Mouse (Mus musculus): ENCODE results near the gene Icam5.
"Not testable (repeated sequence)": the region's sequence is repeated elsewhere in the genome, so short reads cannot be mapped to it uniquely, and the experiment has no call there.

The Icam5 gene

DNA sequence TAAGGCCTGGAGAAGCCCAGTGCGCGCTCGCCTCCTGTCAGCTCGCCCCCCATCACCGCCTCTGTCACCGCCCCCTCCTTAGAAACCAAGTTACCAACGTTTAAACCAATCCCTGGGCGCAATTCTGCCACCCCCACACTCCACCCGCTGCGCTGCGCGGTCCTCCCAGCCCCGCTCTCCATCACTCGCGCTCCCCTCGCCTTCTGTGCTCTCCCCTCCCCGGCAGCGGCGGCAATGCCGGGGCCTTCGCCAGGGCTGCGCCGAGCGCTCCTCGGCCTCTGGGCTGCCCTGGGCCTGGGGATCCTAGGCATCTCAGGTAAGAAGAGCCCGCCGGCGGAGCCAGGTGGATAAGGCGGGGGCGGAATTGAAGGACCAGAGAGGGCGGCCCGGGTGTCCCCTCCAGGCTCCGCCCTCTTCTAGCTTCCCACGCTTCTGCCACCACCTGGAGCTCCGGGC is at the start of gene Icam5:
Gene Icam5, plus strand, starts transcription at position 178 of the 456 bp plus-strand sequence.
- peak; percentile 90 for DNase-seq (ENCODE audit: low read depth, low spot score)

DNA sequence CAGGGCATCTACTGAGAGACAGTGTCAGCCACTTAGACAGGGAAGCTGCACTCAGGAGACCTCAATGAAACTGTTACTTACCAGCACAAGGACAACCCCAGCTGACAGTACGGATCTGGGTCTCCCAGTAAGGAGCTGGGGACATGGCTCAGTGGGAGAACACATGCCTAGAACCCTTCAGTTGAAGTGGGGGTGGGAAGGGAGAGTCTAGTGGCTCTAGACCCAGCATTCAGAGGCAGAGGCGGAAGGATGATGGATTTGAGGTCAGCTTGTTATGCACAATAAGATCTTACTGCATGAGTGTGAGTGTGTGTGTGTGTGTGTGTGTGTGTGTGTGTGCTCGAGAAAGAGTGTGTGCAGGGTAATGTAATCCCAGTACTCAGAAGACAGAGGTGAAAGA is 49.7 kb upstream of the Icam5 start:
- DNase-seq (ENCODE audit: low read depth, low spot score), result no peak

DNA sequence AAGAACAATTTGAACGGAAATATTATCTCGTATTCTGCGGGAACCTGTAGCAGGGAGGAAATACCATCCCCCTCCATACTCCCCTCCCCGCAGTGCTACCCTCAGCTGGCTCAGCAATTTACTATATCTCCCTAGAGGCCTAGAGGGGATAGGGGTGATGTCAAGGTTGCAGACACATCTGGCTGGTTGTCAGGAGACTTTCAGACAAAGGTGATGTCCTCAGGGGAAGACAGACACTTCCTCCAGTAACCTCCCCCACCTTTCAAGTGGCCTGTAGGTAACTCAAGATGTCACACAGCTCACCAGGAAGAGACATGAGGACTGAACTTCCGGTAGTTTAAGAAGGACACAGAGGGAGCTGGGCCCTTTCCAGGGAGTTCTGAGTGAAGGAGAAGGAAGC is 48.7 kb upstream of the Icam5 start:
- no peak for DNase-seq (ENCODE audit: low read depth, low spot score)

DNA sequence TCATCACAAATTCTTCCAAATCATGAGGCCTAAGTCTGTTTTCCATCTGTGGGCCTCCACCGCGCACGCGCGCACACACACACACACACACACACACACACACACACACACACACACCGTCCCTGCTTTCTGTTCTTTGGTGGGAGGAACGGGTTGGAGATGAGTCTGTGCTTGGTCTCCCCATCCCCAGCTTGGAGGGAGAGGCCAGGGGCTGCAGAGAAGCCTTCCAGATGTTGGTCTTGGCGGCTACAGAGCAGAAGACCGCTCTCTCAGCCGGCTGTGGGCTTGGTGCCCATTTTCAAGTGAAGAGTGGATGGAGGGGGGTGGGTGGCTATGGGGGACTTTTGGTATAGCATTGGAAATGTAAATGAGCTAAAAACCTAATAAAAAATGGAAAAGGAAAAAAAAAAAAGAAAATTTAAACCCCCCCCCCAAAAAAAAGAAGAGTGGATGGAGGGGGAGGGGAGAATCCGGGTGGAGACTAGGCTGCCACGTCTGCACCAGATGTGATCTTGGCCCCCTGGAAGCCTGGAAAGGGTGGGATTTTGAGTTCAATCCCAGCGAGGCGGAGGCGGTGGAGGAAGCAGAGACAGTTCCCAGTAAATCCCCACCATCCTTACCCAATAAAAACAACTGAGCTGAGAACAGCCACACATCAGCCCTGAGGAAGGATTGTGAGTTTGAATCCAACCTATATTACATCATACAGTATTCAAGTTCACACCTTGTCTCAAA is 44.8 kb upstream of the Icam5 start:
- DNase-seq (ENCODE audit: low read depth, low spot score), result no peak

DNA sequence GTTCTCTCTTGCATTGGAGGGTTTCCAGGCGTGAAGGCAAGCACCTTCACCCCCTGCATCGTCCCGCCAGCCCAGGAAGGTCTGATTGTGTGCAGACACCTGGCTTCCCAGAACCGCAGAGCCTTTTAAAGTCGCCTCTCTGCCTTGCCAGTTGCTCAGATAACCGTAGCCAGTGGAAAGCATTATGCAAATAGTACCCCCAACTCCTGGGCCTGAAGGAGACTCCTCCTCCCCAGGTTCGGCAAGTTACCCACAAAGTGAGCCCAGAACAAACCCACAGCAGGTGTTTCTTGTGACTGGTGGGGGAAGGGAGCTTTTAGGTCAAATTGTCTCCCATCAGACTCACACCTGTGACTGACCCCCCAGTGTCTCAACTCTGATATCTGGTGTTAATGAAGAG is 43.9 kb upstream of the Icam5 start:
- no peak for DNase-seq (ENCODE audit: low read depth, low spot score)

DNA sequence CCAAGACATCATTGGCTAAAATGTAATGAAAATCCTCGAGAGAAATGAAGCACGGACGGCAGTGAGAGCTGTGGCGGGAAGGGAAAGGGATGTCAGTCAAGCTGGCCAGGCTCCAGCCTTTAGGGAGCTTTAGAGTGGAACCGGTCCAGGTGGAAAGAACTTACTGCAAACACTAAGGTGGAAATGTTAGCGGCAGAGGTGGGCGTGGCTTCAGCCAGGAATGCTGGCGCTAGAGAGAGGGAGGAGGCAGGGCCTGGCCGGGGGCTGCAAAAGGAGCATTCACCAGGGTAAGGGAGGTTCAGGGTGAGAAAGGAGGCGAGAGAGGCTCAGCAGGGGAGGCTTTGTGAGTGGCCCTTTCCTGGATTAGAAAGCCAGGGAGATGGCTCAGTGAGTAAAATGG is 41.0 kb upstream of the Icam5 start:
- no peak for DNase-seq (ENCODE audit: low read depth, low spot score)

DNA sequence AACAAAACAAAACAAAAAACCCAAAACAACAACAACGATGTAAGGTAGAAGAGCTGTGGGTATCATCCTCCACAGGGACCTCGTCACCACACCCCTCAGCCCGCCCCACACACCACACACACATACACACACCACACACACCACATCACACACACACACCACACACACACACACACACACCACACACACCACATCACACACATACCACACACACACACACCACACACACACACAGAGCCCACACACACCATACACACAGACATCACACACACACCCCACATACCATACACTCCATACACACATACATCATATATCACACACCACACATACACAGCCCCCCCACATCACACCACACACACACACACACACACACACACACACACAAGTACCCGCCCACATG is 40.3 kb upstream of the Icam5 start:
- no peak for DNase-seq (ENCODE audit: low read depth, low spot score)

DNA sequence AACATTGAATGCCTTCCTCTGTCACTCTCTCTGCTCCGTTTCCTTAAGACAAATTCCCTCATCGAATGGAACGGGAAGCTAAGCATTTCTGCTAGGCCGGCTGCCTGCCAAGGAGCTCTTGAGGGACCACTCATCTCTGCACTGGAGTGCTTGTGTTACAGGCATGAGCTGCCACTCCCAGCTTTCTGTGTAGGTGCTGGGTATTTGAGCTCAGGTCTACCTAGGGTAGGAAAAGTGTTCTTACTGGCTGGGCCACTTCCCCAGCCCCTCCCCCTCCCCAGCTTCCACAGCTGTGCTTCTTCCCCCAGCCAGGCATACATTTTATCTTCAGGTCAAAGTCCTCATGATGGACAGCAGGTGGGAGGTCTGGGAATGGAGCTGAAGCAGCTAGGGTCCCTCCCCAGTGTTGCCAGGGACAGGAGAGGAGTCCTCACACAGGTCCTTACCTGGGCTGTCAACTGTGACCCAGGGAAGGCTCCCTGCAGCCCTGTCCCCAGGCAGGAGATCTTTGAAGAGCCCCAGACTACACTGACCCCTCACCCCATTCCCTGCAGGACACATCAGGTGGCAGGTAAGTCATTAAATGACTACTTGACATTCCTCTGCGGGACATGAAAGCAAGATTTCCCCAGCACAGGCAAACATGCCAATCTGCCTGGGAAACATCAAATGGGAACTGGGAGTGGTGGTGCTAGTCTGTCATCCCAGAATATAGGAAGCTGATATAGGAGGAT is 38.5 kb upstream of the Icam5 start:
- DNase-seq (ENCODE audit: low read depth, low spot score), result no peak

DNA sequence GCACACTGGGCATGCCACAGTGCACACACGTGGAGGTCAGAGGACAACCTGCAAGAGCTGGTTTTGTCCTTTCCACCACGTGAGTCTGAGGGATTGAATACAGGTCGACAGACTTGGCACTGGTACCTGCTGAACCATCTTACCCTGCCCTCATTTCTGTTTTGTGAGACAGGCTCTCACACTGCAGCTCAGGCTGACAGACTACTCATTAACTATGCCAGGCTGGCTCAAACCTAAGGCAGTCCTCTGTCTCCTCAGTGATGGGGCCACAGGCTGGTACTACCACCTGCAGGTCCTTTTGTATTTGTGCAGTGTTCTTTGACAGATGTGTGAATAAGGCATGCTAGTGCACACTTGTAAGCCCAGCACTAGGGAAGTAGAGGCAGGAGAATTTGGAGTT is 36.8 kb upstream of the Icam5 start:
- DNase-seq (ENCODE audit: low read depth, low spot score), result no peak

DNA sequence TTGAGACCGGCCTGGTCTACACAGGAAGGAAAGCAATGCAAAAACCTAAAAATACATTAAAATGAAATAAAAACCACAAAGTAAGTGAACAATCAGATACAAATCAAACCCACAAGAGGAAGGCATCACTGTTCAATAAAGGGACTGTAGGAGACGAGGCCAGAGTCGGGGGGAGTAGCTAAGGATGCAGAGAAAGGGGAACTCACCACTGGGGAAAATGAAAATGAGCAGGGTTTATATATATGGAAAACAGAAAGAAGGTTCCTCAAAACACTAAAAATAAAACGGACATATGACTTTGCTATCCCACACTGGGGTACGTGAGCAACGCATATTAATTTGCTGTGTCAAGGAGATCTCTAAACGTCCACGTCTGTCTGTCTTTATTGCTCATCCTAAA is 34.8 kb upstream of the Icam5 start:
- DNase-seq (ENCODE audit: low read depth, low spot score), result no peak

DNA sequence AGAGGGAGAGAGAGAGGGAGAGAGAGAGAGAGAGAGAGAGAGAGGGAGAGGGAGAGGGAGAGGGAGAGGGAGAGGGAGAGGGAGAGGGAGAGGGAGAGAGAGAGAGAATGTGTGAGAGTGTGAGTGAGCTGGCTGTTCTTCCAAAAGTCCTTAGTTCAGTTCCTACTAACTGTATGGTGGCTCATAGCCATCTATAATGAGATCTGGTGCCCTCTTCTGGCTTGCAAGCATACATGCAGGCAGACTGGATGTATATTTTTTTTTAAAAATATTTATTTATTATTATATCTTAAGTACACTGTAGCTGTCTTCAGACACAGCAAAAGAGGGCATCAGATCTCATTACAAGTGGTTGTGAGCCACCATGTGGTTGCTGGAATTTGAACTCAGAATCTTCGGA is 33.5 kb upstream of the Icam5 start:
- not testable (repeated sequence) for DNase-seq (ENCODE audit: low read depth, low spot score)

DNA sequence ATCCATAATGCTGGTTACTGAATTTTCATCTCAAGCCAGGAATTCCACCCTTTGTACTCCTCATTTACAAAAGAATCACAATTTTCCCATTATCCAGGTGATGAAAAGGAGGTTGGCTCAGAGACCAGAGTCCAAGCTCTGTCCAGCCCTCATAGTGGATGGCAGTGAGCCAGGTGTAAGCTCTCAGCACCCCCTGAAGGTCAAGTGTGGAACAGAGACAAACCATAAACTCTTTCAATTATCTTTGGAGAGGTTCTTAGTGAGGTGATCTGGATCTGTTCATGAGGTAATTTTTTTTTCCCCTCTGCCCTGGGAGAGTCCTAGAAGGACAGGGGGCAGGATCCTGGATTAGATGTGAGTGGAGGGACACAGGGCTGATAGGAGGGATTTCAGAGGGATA is 31.1 kb upstream of the Icam5 start:
- no peak for DNase-seq (ENCODE audit: low read depth, low spot score)

DNA sequence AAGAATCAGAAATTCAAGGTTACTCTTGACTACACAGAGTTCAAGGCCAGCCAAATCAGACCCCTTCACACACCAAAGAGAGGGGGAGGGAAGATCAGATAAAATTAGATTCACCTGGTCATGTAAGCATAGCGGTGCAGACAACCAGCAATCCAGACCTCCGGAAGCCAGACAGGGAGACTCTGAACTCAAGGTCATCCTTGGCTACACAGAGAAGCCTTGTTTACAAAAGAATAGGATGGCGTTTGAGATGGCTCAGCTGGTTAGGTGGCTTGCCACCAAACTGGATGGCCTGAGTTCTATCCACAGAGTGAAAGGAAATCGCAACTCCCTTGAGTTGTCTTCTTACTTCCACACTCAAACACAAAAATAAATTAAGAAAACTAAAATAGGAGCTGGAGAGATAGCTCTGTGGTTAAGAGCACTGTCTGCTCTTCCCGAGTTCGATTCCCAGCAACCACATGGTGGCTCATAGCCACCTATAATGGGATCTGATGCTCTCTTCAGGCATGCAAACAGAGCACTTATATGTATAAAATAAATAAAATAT is 30.1 kb upstream of the Icam5 start:
- DNase-seq (ENCODE audit: low read depth, low spot score), result no peak

DNA sequence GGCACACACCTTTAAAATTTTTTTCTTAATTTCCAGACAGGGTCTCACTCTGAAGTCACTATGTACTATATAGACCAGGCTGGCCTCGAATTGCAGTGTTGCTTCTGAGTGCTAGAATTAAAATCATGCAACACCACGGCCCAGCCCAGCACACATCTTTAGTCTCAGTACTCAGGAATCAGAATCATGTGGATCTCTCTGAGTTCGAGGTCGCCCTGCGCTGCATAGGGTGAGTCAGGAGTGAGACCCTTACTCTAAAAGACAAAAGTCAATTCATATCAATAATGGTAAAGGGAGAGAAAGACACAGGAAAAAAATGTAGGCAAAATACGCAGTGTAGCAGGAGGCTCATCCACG is 29.6 kb upstream of the Icam5 start:
- no peak for DNase-seq (ENCODE audit: low read depth, low spot score)

DNA sequence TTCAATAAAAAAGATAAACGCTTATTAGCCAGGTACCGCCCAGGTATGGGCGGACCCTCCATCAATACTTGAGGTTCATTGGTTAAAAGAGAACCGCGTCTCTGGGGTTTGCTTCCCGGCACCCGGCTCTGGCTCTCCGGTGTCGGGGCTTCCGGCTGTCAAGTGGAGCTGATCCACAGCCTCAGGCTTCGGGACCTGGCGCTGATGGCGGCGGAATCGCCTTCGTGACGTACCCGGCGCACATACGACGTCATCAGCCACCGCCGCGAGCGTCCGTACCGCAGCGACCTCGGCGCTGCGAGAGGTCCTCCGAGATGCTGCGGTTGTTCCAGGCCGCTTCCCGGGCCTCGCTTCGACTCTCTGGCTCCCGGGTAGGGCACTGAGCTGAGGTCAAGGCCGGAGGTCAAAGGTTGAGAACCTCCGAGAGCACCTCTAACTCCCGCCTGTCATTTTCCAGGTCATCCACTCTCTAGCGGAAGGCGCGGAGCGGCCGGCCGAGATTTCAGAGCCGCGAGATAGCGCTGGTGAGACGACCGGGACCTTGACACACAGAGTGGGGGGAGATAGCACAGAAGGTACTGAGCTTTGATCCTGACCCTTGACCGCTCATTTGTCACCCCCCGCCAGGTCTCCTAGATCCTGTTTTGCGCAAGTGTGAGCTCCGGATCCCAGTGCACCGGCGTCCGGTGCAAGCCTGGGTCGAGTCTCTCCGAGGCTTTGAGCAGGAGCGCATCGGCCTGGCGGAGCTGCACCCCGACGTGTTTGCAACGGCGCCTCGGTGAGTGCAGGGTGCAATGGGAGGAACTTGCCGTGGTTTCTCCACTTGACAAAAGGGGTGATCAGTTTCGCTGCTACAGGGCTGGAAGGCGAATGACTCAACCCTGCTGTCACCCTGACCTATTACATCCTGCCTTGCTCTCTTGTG is 29.0 kb upstream of the Icam5 start, which contains the start of gene Mrpl4:
Gene Mrpl4, plus strand, starts transcription at position 112 of the 925 bp plus-strand sequence.
- peak; percentile 88 for DNase-seq (ENCODE audit: low read depth, low spot score)

DNA sequence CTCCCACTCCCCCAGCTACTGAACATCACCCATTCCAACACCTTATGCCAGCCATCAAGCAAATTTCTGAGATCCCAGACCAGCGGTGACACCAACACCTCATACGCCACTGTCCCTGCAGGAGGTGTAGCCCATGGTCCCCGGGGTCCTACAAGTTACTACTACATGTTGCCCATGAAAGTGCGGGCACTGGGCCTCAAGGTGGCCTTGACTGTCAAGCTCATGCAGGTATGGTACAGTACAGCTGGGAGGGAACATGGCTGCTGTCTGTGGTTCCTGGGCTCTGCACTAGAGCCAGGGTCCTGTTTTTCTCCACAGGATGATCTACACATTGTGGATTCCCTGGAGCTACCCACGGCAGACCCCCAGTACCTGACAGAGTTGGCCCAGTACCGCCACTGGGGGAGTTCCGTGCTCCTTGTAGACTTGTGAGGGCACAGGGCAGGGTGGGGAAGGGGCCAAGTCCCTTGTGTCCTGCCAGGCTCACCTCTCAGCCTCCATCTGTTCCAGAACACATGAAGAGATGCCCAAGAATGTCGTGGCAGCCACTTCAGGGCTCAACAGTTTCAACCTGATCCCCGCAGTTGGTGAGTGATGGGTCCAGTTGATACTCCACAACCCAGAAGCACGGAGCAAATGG is 24.4 kb upstream of the Icam5 start:
- no peak for DNase-seq (ENCODE audit: low read depth, low spot score)

DNA sequence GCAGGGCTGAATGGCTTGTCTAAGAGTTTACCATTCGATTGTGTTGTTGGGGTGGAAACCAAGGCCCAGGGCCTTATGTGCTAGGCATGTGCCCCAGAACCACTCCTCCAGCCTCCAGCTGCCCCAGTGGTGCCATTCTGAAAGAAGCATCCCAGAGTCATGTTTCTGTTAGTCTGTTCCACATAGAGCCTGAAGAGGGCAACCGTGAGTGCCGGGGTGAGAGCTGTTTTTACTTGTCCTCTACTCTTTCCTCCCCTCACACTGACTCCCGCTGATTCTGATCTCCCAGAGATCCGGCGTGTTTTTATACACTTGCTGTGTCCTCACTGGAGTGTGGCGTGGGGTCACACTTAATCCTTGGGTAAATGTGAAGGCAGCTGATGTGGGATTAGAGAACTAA is 23.9 kb upstream of the Icam5 start:
- no peak for DNase-seq (ENCODE audit: low read depth, low spot score)

DNA sequence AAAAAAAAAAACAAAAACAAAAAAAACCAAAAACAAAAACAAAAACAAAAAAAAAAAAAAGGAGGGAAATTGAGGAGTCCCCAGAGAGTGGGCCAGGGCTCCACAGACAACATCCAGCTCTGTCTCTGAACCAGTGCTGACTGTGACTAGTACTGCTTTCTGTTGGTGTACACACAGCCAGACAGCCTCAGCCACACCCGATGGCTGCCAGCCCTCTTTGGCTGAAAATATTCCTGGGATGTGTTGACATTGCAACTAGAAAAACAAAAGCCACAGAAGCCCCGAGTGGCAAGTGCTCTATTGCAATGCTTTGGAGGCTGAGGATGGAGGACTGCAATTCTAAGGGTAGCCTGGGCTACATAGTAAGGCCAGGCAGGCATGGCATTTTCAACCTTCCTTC is 21.5 kb upstream of the Icam5 start:
- no peak for DNase-seq (ENCODE audit: low read depth, low spot score)

DNA sequence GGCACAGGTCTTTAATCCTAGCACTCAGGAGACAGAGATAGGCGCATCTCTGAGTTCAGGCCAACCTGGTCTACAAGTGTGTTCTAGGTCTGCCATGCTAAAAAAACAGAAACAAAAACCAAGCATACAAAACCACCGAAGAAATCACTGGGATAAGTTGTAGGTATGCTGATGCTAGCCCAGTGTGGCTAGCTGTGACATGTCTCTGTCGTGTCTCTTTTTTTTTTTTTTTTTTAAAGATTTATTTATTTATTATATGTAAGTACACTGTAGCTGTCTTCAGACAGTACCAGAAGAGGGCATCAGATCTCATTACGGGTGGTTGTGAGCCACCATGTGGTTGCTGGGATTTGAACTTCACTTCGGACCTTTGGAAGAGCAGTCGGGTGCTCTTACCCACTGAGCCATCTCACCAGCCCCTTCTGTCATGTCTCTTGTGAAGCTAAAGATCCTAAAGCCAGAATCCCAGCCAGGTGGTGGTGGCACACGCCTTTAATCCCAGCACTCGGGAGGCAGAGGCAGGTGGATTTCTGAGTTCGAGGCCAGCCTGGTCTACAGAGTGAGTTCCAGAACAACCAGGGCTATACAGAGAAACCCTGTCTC is 20.8 kb upstream of the Icam5 start:
- DNase-seq (ENCODE audit: low read depth, low spot score), result not testable (repeated sequence)

DNA sequence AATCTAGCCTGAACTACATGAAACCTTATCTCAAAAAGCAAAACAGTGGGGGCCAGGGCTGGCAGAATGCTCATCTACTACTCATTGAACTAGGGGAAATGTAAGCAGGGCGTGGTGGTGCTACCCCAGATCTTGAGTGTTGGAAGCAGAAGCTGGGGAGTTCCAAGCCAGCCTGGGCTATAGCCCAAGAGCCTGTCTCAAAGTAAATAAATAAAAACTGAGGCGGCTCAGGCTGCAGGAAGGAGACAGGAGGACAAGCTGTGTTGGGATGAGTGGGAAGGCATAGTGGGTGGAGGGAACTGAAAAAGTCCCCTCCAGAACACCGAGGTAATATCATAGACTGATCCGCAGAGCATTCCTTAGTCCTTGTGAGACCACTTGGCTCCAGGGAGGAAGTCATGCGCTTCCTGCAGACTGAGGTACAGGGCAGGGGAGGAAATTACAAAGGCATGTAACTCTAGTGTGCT is 20.0 kb upstream of the Icam5 start:
- DNase-seq (ENCODE audit: low read depth, low spot score), result no peak

DNA sequence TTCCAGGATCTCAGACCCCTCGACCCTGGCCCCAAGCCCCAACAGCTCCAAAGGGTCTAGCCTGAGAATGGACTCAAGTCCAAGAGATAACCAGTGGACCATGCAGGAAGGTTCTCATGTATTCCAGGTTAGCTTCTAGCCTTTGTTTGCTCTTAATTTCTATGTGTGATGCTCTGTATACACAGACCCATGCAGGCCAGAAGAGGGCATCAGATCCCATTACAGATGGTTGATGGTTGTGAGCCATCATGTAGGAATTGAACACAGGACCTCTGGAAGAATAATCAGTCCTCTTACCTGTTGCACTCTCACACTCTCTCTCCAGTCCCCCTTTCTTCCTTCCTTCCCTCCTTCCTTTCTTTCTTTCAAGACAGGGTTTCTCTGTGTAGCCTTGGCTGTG is 19.5 kb upstream of the Icam5 start:
- no peak for DNase-seq (ENCODE audit: low read depth, low spot score)

Measured in telencephalon, adult 2 months (tissue).